Mouse (Mus musculus): ENCODE measurements around the gene Olfr1395.

Gene Olfr1395

DNA sequence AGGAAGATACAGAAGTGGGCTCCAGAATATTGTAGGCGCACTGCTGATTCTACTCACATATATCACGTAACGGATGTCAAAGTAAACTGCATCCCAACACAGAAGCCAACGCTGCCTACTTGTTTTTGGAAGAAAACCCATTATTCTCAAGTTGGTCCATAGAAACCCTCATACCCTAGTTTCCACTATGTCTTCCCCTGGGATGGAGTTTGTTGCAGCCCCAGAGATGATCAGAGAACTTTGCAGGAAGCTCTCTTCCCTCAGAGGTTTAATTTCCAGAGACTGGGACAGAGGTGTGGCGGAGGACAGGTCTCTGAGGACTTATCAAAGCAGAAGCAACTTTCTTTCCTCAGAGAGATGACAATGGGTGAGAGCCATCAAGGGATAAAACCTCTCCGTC, at the start of gene Olfr1395:
TSS of gene Olfr1395 (plus strand) at position 301 of the 400 bp plus-strand sequence.
- in situ Hi-C loops (cut with MboI; ENCODE audit: unreplicated experiment in 2 of 2) = no loop called here

DNA sequence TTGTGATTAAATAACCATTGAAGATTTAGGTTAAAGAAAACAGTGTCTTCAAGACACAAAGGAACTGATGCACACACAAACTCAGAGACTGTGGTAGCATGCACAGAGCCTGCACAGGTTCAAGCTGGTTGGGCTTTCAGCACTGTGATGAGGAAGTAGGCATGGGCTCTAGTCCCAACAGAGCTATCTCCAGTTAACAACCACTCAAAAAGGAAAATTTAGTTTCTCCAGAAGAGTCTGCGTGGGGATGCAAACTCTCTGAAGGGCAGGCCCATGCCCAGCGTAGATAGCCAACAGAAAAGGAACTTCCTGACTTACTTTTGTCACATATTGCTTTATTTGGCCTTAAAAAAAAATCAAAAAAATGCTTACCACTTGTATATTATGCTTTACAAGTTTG, 49.3 kb upstream of the Olfr1395 start:
- in situ Hi-C loops (cut with MboI; ENCODE audit: unreplicated experiment in 2 of 2) = loop anchor here in 1 of 2 experiments (25.0 kb wide), 1 partner anchor 105 kb away; the partner anchor contains the start of genes 9930111J21Rik1, Gm12185, Olfr56 and Tgtp1

DNA sequence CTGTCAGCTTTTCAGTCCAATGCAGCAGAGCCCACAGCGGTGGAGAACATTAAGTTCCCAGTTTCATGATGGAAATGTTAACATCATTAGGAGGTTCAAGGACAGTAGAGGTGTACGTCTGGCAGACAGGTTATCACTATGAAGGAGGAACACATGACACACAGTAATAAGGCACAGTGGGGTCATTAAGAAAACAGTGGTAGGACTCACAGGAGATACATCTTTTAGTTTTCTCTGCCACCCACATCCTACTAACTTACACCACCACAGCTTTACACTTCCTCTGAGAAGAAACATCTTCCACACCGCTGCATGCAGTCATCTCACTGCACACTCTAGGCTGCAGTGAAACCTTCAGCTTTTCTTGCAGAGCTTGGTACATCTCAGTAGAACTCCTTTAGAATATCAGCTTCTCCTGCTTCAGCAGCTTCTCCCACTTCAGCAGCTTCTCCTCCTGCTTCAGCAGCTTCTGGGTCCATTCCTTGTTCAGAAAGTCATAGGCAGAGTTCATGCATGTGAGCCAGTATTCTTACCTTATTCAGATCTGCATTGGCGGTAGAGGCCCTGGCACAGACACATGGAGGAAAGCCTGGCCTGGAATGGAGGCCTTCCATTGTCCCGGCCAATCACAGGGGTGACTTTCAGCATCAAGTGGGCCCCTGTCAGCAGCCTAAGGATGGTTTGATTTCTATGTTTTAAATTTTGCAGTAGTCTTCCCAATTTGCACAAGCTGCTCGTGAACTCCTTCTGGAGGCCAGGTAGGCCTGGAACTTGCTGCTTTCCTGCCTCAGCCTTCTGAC, 48.0 kb upstream of the Olfr1395 start:
- in situ Hi-C loops (cut with MboI; ENCODE audit: unreplicated experiment in 2 of 2) = loop anchor here in 1 of 2 experiments (25.0 kb wide), 1 partner anchor 107 kb away; the partner anchor contains the start of genes 9930111J21Rik1, Gm12185, Olfr56 and Tgtp1

DNA sequence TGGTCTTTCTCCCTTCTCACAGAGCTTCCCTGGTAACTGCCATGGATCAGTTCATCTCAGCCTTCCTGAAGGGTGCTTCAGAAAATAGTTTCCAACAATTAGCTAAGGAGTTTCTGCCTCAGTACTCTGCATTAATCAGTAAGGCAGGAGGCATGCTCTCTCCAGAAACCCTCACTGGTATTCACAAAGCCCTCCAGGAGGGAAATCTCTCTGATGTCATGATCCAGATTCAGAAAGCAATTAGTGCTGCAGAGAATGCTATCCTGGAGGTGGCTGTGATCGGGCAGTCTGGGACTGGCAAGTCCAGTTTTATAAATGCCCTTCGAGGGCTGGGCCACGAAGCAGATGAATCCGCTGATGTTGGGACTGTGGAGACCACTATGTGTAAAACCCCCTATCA, 46.7 kb upstream of the Olfr1395 start:
- in situ Hi-C loops (cut with MboI; ENCODE audit: unreplicated experiment in 2 of 2) = loop anchor here (5.0 to 25.0 kb wide), 2 partner anchors 108 to 223 kb away; partner anchors contain the start of genes Irgm1 (in 2 of the 2), 9930111J21Rik1 (in 1 of the 2), Gm12185 (in 1 of the 2) and Olfr56 (in 1 of the 2)

DNA sequence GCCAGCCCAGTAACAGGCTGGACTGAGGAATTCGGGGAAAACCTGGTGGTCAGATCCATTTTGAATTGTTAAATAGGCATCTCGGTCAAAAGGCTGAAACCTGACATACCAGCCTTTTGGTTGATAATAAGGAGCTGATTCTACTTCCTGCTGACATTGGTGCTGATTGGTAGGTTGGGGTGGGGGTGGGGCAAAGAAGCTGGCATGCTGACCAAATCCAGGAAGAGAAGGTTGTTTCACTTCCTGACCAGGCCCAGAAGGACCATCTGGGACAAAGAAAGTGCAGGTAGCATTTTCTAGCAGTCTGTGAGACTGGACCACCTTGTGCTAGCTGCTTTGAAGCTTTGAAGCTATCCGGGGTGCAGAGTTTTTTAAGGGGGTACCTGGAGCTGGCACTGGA, 41.7 kb upstream of the Olfr1395 start:
- in situ Hi-C loops (cut with MboI; ENCODE audit: unreplicated experiment in 2 of 2) = no loop called here

DNA sequence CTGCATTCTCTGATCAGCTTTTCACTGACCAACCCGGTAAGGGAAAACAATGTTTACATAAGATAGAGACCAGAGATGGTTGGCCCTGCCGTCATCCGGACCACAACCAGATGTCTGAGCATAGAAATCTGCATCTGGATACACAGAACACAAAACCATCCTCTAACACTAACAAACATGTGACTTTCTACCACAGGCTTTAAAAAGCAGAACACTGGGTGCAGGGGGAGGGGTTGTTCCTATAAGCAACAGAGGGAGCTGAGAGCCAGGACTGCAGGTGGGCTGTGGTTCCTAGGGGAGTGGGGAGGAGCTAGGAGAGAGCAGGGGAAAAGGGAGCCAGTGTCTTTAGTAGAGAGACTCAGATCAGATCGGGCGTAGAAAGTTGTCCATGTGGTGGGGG, 40.6 kb upstream of the Olfr1395 start:
- in situ Hi-C loops (cut with MboI; ENCODE audit: unreplicated experiment in 2 of 2) = no loop called here

DNA sequence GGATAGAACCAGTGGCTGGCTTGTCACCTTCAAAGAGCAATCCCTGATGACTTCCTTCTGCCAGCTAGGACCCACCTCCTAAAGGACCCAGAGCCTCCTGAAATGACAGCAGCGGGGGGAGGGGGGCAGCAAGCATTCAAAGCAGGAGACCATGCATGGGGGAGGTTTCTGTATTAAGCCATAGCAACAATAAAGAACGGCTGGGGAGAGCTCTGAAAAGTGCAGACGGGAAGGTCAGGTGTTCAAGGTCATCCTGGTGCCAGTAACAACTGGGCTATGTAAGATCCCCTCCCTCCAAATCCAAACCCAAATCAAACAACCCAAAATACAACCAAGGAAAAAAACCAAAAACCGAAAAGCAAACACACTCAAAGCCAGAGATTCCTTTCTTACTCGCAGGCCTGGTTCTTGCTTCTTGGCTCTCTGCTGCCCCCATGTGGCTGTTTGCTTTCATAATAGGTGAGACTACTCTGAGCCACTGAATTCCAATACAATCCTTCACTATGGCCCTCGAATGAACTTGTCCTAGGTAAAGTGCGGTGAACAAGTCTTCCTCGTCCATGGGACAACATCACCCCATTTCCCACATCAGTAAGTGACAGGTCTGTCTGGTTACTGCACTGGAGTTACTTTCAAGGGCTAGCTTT, 38.9 kb upstream of the Olfr1395 start:
- in situ Hi-C loops (cut with MboI; ENCODE audit: unreplicated experiment in 2 of 2) = no loop called here

DNA sequence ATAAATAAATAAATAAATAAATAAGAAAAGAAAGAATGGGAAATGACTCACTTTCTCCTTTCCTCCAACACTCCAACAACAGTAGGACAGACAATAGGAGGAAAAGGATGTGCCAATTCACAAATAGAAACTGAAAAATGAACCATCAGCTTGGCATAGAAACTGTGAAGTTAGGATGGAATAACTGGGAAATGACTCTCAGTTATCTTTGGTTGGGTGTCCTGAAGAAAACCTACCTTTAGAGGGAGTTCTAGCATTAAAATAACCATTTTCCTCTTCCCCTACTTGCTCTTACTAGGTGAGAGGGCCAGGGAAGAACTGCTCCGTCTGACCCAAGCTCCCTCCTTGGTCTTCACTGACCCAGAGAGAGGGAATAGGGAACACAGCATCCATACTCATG, 36.3 kb upstream of the Olfr1395 start:
- in situ Hi-C loops (cut with MboI; ENCODE audit: unreplicated experiment in 2 of 2) = loop anchor here (5.0 kb wide), 2 partner anchors 318 to 333 kb away; no protein-coding TSS in a partner anchor

DNA sequence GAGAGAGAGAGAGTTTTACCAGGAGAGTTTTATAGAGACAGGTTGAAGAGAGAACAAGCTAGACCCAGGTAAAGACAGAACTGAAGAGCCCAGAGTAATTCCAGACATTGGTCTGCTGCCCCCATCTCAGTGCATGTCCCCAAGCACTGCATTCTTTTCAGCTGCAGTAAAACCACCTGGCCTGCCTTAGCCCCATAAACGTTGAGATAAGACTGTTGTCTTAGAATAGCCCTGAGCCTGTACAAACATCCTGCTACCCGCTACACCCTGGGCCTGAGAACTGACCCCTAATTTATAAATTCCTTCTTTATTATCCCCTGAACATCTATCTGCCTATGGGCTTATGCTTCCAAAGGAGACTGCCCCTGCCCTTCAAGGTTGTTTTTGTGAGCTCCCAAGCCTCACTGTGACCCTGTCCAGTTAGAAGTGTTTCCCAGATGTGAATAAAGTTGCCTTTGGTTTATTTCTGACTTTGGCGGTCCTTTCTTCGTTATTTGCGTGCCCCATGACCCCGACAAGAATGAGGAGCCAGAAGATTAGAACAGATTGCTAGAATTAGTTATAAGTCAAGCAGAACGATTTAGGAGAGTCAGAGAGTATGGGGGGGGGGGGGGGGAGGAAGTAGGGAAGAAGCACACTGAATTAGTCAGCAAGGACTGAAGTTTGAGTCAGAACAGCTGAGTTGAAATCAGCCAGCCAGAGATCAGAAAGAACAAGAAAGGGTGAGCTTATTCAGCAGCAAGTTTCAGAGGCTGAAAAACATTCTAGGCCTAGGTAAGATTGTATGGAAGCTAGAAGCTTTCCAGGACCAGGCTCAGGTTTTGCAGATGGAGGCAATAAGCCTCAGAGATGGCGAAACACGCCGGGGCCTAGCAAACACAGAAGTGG, 34.2 kb upstream of the Olfr1395 start:
- in situ Hi-C loops (cut with MboI; ENCODE audit: unreplicated experiment in 2 of 2) = loop anchor here (5.0 kb wide), 2 partner anchors 321 to 336 kb away; no protein-coding TSS in a partner anchor

DNA sequence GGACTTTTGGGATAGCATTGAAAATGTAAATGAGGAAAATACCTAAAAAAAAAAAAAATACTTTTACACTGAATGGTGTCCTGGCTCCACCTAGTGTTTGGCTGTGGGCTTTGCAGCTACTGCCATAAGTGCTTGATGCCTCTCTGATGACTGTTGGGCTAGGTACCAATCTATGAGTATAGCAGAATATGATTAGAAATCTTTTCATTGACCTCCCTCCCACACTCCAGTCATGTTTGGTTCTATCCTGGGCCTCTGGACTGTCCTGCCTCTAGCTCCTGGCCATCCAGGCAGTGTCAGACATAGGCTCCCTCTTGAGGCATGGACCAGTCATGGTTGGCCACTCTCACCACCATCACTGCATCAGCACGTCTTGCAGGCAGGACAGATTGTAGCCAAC, 33.2 kb upstream of the Olfr1395 start:
- in situ Hi-C loops (cut with MboI; ENCODE audit: unreplicated experiment in 2 of 2) = loop anchor here (5.0 kb wide), 2 partner anchors 322 to 337 kb away; no protein-coding TSS in a partner anchor

DNA sequence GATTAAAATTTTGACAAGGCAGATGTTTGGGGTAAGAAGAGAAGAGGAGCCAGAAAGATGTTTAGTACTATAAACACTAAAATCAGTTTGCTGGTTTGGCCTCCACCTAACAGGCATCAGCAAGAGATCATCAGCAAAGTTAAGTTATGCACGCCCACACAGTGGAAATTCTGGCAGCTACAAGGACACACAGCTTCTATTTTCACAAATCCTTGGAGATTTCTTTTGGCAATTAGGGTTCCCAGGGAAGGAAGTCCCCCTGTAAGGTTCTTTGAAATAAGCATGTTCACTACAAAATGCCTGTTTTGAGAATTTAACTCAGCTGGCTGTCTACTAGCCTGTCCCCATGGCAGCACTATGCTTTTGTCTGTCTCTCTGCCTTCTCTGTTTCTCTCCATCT, 31.1 kb upstream of the Olfr1395 start:
- in situ Hi-C loops (cut with MboI; ENCODE audit: unreplicated experiment in 2 of 2) = loop anchor here in 1 of 2 experiments (5.0 kb wide), 1 partner anchor 151 kb away; no protein-coding TSS in a partner anchor

DNA sequence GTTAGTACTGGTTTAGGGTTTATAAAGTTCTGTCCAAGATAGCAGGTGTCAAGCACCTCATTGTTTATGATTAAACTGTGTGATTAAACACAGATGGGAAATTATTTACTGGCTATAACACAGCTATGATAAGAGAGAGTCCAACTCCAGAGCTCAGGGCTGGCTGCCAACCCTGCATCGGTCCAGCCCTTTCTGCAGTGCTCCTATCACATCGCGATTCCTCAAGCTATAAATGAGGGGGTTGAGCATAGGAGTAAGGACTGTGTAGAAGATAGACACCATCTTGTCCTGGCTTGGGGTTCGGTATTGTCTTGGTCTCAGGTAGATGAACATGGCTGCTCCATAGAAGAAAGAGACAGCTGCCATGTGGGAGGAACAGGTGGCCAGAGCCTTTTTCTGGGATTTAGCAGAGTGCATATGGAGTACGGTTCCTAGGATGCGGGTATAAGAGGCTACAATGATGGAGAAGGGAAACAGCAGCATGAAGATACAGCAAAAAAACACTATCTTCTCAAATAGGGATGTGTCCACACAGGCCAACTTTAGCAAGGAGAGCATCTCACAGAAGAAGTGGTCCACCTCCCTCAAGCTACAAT, 29.4 kb upstream of the Olfr1395 start:
- in situ Hi-C loops (cut with MboI; ENCODE audit: unreplicated experiment in 2 of 2) = loop anchor here in 1 of 2 experiments (5.0 kb wide), 1 partner anchor 150 kb away; no protein-coding TSS in a partner anchor

DNA sequence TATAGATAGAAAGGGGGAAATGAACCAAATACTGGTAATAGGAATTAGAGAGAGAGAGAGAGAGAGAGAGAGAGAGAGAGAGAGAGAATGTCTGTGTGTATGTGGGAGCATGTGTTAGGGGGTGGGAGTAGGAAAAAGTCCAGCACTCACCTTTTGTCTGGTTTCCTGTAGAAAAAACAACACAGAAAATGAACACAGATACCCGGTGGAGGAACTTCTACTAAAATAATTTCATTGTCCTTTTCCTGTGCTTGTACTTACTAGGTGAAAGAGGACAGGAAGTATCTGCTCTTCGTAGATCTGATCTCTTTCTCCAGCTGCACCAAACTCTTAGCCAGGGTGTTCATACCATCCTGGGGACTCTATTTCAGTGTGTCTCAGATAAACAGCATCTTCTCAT, 27.9 kb upstream of the Olfr1395 start:
- in situ Hi-C loops (cut with MboI; ENCODE audit: unreplicated experiment in 2 of 2) = loop anchor here in 1 of 2 experiments (5.0 kb wide), 1 partner anchor 148 kb away; no protein-coding TSS in a partner anchor

DNA sequence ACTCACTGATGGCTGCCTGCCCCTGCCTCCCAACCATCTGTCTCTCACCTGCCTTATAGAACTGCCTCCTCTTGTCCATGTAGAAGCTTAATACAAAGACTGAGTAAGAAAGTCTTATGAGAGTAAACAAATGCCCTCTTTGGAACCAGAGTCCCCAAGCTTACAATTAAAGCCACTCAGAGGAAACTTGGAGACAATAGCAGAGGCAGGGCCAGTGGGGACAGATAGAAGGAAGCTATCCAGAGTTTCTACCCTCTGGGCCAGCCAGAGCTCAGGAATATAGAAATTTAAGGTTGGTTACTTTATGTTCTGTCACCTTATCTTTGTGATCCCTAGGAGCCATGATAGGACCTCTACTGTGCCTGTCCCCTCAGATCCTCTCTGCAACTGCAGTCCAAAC, 27.3 kb upstream of the Olfr1395 start, which contains the start of gene Olfr1396:
TSS of gene Olfr1396 (minus strand) at position 101 of the 400 bp plus-strand sequence.
- in situ Hi-C loops (cut with MboI; ENCODE audit: unreplicated experiment in 2 of 2) = loop anchor here (5.0 kb wide), 2 partner anchors 148 to 158 kb away; no protein-coding TSS in a partner anchor

DNA sequence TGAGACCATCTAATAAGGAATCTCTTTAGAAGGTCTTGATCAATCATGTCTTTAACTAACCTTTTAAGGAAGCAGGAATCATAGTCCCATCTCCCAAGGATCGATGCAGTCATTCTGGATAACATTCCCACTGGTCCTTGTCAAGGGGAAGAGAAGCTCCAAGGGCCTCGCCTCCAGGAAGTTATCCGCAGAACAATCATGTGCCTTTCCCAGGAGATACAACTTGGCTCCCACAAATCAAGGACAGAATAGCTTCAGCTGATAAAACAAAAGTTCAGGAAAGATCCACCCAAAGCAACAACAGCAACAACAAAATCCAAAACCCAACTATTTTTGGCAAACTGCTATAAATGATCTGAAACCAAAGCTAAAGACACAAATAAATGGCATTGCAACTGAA, 22.4 kb upstream of the Olfr1395 start:
- in situ Hi-C loops (cut with MboI; ENCODE audit: unreplicated experiment in 2 of 2) = loop anchor here in 1 of 2 experiments (5.0 to 10.0 kb wide), 2 partner anchors 153 to 285 kb away; no protein-coding TSS in a partner anchor

DNA sequence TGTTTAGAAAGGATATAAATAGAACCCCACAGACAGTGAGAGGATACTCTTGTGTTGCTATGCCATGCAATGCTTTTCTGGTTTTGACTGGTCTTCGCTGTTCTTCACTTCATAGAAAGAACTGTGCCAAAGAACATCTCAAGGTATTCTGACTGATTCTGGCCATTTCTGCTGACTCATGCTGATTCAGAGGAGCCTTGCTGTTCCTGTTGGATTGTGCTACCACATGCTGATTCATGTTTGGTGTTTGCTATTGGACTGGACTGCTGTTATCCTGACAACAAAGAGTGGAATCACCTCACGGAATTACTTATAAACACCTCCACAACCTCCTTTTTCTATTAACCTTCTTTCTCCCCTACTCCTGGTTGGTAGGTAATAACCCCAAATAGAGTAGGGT, 17.9 kb upstream of the Olfr1395 start:
- in situ Hi-C loops (cut with MboI; ENCODE audit: unreplicated experiment in 2 of 2) = loop anchor here in 1 of 2 experiments (10.0 kb wide), 1 partner anchor 281 kb away; no protein-coding TSS in a partner anchor

DNA sequence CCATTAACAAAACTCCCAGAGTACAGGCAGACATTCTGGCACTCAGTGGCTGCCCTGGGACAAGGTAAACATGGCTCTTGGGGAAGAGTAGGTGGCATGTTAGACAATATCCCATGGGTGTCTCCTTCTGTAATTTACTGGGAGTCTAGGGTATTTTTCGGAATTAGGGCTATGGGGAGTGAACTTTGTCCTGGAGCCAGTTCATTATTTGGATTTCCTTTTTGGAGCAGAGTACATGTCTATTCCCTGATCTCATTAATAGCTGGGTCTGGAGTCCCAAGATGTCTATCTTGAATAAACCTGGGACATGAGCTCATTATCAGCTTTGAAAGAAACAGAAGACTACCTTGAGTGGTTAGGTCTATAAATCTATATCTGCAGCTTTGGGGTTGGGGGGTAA, 12.0 kb downstream of the Olfr1395 start, which contains the start of gene Olfr1394:
TSS of gene Olfr1394 (plus strand) at position 301 of the 400 bp plus-strand sequence.
- in situ Hi-C loops (cut with MboI; ENCODE audit: unreplicated experiment in 2 of 2) = no loop called here

DNA sequence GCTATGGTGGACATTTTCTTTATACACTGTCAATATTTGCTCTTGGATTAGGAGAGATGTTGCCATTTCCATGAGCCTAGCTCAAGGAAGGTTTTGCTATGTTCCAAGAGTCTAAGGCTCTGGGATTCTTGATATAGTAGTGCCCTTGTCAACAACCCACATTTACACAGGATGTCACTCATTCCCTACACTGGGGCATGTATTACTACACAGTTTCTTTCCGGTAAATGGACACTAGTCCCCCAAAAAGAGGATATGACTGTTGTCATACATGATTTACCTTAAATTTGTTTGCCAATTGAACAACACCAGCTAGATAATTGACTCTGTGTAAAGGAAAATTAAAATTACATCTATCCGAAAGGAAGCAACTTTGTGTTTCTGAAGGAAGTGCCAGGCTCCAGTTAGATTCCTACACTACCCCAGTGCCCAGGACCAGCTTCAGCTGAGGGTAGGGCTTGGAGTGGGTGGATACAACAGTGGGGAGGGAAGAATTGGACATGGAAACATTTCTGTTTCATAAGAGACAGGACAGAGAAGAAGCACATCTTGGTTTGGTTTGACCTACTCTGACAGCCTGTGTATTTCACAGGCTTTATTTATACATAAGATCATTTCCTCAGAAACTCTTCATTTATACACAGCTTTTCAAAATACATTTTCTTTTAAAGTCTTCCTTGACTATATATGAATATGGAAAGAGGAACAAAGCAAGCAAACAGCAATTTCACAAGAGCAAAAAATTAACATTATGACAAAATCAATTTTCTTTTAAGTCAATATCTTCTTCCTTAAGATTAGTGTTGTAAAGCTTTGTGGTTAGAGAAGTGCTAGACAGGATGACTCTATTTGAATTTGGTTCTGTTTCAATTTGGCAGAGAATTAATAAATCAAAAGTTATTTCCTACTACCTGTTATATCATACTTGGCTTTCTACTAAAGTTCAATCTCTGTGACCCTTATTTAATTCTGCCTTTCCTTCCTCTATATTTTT, 15.0 kb downstream of the Olfr1395 start:
- in situ Hi-C loops (cut with MboI; ENCODE audit: unreplicated experiment in 2 of 2) = no loop called here
